Mouse (Mus musculus): ENCODE measurements around the gene Lrcol1.

Gene Lrcol1

GRCm38 (mm10) chr5:110386371-110387330 is 42.1 kb downstream of the Lrcol1 start:
- DNase-seq (ENCODE audit: low spot score), result no peak

- DNase-seq (ENCODE audit: low spot score), result no peak
These were observed 42.8 kb downstream of the Lrcol1 start for GRCm38 (mm10) chr5:110387332-110387731.

GRCm38 (mm10) chr5:110390631-110391030 is 46.1 kb downstream of the Lrcol1 start:
- DNase-seq (ENCODE audit: low spot score), result no peak

GRCm38 (mm10) chr5:110392727-110393126 is 48.2 kb downstream of the Lrcol1 start:
- no peak for DNase-seq (ENCODE audit: low spot score)

- DNase-seq (ENCODE audit: low spot score), result no peak
These were observed 50.6 kb downstream of the Lrcol1 start for GRCm38 (mm10) chr5:110395006-110395661.

- DNase-seq (ENCODE audit: low spot score), result no peak
These were observed 56.6 kb downstream of the Lrcol1 start for GRCm38 (mm10) chr5:110401101-110401500.

- DNase-seq (ENCODE audit: low spot score), result no peak
These were observed 58.0 kb downstream of the Lrcol1 start for GRCm38 (mm10) chr5:110402557-110402956.

GRCm38 (mm10) chr5:110403931-110404330 is 59.4 kb downstream of the Lrcol1 start:
- DNase-seq (ENCODE audit: low spot score), result no peak
